Mouse (Mus musculus): ENCODE results near the gene Ift140. TPM values are rescaled to one million over a fixed set of nuclear protein-coding genes. Genes with fewer than 3 reads are reported as not detected.
A peak's percentile ranks its signal among the peaks of the same experiment; 100 is the strongest.

Ift140 gene
- polyA plus RNA-seq, 1 experiment = 10.1 TPM

DNA sequence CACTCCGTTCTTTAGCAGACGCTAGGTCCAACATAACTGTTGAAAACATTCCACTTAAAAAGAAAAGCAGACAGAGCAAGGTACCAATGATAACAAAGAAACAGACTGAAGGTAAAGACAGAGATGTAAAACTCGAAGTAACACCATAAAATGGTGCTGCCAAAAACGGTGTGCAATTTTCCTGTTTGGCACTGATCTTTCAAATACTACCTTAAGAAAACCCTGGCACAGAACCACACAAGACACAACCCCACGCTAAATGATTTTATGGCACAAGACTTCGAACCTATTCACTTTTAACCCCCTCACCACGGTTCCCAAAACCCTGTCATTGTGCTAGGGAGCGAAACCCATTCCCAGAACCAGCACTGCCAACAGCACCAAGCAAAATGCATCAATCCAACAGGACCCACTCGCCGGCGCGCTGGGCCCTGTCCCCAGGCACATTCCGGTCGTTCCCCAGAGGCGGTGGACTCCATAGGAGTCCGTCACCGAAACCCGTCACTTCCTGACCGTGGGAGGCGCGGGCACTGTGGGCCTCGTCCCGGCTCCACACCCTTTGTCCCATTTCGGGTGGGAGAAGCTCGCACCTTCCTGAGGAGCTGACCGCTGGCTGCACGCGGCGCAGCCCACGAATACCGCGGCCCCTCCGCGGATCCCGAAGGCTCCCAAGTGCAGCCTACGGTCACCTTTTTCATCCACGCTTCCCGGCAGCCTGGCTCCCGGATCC is 879 bp upstream of the Ift140 start:
- Histone ChIP-seq H3K36me3 (ENCODE audit: control insufficient read depth, insufficient read depth, low read length) (no peaks in the 10 kb centered on the region), H3K27ac (ENCODE audit: insufficient read depth, low read depth, low read length) (peak overlapping the region; percentile 65), H3K4me3 (ENCODE audit: insufficient read depth, low read depth, low read length) (peak overlapping the region; percentile 94), H3K4me1 (ENCODE audit: control insufficient read depth, insufficient read depth, low read length) (0 out of 2 replicates have a peak, but pooled peaks cover 6% of the 10 kb centered on the region), H3K27me3 (replicated peaks; ENCODE audit: control insufficient read depth, insufficient read depth, low read length) (no peaks in the 10 kb centered on the region)
- TF ChIP-seq POLR2A (IDR thresholded peaks at IDR 0.05; ENCODE audit: low read depth, low read length) = no peak
- no peak for TF ChIP-seq CTCF (conservative IDR thresholded peaks at IDR 0.05; ENCODE audit: insufficient read depth, insufficient read length, low read depth, low read length)
- peak; percentile 62 for DNase-seq
- 1% methylated on average over 39 of the region's 39 CpGs for WGBS

DNA sequence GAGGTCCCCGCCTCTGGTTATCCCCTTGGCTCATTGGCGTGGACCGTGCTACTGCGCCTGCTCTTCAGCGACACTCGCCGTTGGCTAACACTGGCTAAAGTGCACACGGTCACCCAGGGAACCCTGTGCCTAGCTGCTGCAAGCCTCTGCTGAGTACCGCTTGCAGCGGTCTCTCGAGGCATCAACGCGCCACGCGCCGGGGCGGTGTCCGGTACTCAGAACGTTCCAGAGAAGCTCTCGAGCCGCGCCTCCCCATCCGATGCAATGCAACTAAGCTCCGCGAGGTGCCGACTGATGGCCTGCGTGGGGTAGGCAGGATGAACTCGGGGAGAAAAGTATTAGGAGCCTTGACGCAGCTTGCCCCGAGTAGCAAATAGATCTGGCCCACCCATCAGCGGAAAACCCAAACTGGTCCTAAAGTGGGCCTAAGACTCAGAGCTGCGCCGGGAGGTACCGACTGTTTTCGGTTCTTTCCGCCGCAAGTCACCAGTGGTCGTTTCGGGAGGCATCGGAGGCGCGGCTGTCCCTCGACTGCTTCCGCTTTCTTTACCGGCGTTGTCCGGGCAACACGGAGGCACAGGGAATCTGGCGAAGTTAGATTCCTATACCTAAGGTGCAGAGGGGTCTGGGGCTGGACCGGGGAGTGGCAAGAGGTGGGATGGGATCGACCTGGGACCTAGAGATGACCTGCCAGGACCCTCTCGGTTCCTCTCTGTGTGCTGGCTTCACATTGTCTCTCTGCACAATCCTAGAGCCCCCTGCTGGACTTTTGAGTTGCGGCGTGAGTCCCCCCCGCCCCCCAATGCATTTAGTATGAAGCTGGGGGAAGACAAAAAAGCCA is 627 bp downstream of the Ift140 start:
- peak overlapping the region; percentile 57 for H3K4me3 ChIP-seq (ENCODE audit: insufficient read depth, low read depth, low read length)
- DNase-seq = peak; percentile 91
- under 1% methylated on average over 55 of the region's 55 CpGs for WGBS
- peak overlapping the region; percentile 11; the same call in 1 of the 2 replicates for H3K27ac ChIP-seq (ENCODE audit: insufficient read depth, low read depth, low read length)
- no peaks in the 10 kb centered on the region for H3K27me3 ChIP-seq (replicated peaks; ENCODE audit: control insufficient read depth, insufficient read depth, low read length)
- 0 out of 2 replicates have a peak, but pooled peaks cover 6% of the 10 kb centered on the region for H3K4me1 ChIP-seq (ENCODE audit: control insufficient read depth, insufficient read depth, low read length)
- H3K36me3 ChIP-seq (ENCODE audit: control insufficient read depth, insufficient read depth, low read length) = no peaks in the 10 kb centered on the region
- TF ChIP-seq CTCF (conservative IDR thresholded peaks at IDR 0.05; ENCODE audit: insufficient read depth, insufficient read length, low read depth, low read length) (0 out of 2 replicates have a peak, but pooled peaks have one; percentile 12), POLR2A (IDR thresholded peaks at IDR 0.05; ENCODE audit: low read depth, low read length) (no peak)

DNA sequence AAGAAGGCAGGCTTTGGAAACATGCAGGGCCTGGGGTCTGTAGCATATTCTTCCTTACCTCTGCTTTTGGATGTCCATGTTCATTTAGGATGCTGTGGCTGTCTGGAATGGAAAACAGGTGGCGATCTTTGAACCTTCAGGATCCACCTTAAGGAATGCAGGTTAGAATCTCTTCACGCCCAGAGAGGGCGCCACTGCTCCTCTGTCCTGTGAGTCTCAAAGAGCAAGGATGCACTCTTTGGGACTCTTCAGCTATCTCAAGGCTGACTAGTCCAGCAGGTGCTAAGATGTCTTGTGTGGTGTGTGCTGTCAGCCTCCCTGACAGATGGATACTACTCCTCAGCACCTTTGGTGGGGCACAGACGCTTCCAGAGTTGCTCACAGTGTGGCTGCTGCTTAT is 20.3 kb downstream of the Ift140 start:
- peak; percentile 28 for DNase-seq

DNA sequence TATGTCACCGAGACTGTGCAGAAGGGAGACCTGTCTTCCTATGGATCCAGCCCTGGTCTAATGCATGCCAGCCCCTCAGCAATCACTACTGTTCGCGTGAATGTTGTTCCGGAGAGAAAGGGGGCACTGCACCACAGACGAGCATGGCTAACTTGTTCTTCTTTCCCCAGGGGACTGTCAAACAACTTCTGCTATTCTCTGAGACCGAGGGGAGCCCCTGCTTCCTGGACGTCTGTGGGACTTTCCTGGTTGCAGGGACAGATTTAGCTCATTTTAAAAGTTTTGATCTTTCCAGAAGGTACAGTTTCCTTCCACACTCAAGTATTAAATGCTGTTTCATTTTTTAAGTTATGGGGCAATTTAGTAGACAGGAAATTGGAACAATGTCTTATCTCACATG is 29.0 kb downstream of the Ift140 start:
- Histone ChIP-seq H3K27ac (ENCODE audit: insufficient read depth, low read depth, low read length) (no peak overlapping the region), H3K36me3 (ENCODE audit: control insufficient read depth, insufficient read depth, low read length) (no peaks in the 10 kb centered on the region), H3K4me1 (ENCODE audit: control insufficient read depth, insufficient read depth, low read length) (no peaks in the 10 kb centered on the region), H3K27me3 (replicated peaks; ENCODE audit: control insufficient read depth, insufficient read depth, low read length) (no peaks in the 10 kb centered on the region), H3K4me3 (ENCODE audit: insufficient read depth, low read depth, low read length) (no peak overlapping the region)
- DNase-seq = peak; percentile 7
- 57% methylated on average over 7 of the region's 7 CpGs for WGBS
- TF ChIP-seq POLR2A (IDR thresholded peaks at IDR 0.05; ENCODE audit: low read depth, low read length) (no peak), CTCF (conservative IDR thresholded peaks at IDR 0.05; ENCODE audit: insufficient read depth, insufficient read length, low read depth, low read length) (no peak)

More for the DNA sequence above, 20.3 kb downstream of the Ift140 start:
- peak; percentile 55 for TF ChIP-seq CTCF (conservative IDR thresholded peaks at IDR 0.05; ENCODE audit: insufficient read depth, insufficient read length, low read depth, low read length)
- TF ChIP-seq POLR2A (IDR thresholded peaks at IDR 0.05; ENCODE audit: low read depth, low read length) = no peak
- Histone ChIP-seq H3K27ac (ENCODE audit: insufficient read depth, low read depth, low read length) (no peak overlapping the region), H3K4me3 (ENCODE audit: insufficient read depth, low read depth, low read length) (no peak overlapping the region), H3K27me3 (replicated peaks; ENCODE audit: control insufficient read depth, insufficient read depth, low read length) (no peaks in the 10 kb centered on the region), H3K4me1 (ENCODE audit: control insufficient read depth, insufficient read depth, low read length) (no peaks in the 10 kb centered on the region), H3K36me3 (ENCODE audit: control insufficient read depth, insufficient read depth, low read length) (no peaks in the 10 kb centered on the region)
- WGBS = 72% methylated on average over 4 of the region's 4 CpGs

DNA sequence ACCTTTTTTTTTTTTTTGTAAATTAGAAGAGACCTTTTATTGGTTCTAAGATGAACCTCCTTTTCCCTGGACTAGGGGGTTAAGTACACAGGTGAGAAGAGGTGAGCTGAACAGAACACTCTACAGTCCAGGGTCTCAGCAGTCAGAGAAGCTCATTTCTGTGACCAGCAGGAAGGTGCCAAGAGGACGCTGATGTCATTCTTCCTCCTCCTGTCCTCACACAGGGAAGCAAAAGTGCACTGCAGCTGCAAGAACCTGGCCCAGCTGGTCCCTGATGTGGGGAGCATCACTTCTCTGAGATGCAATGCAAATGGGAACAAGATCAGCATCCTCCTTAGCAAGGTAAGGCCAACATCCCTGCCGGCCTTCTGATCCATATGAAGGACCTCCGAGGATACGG is 29.4 kb downstream of the Ift140 start:
- DNase-seq = peak; percentile 14
- no peaks in the 10 kb centered on the region for H3K4me1 ChIP-seq (ENCODE audit: control insufficient read depth, insufficient read depth, low read length)
- 88% methylated on average over 4 of the region's 4 CpGs for WGBS
- TF ChIP-seq CTCF (conservative IDR thresholded peaks at IDR 0.05; ENCODE audit: insufficient read depth, insufficient read length, low read depth, low read length) (no peak), POLR2A (IDR thresholded peaks at IDR 0.05; ENCODE audit: low read depth, low read length) (no peak)
- H3K27ac ChIP-seq (ENCODE audit: insufficient read depth, low read depth, low read length) = no peak overlapping the region
- H3K4me3 ChIP-seq (ENCODE audit: insufficient read depth, low read depth, low read length) = no peak overlapping the region
- no peaks in the 10 kb centered on the region for H3K27me3 ChIP-seq (replicated peaks; ENCODE audit: control insufficient read depth, insufficient read depth, low read length)
- no peaks in the 10 kb centered on the region for H3K36me3 ChIP-seq (ENCODE audit: control insufficient read depth, insufficient read depth, low read length)

DNA sequence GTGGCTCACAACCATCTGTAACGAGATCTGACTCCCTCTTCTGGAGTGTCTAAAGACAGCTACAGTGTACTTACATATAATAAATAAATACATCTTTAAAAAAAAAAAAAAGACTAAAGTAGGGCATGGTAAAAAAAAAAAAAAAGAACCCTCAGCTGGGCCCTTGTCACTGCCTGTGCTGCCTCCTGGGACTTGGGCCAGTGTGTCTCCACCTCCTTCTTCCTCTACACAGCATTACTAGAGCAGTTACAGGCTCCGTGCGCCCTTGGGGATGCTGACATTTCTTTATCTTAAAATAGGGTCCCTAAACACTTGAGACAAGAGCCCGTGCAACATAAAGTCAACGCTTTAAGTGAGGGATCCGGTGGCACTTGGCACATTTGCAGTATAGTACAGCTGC is 31.3 kb downstream of the Ift140 start:
- Histone ChIP-seq H3K36me3 (ENCODE audit: control insufficient read depth, insufficient read depth, low read length) (no peaks in the 10 kb centered on the region), H3K4me1 (ENCODE audit: control insufficient read depth, insufficient read depth, low read length) (no peaks in the 10 kb centered on the region), H3K4me3 (ENCODE audit: insufficient read depth, low read depth, low read length) (no peak overlapping the region), H3K27ac (ENCODE audit: insufficient read depth, low read depth, low read length) (no peak overlapping the region), H3K27me3 (replicated peaks; ENCODE audit: control insufficient read depth, insufficient read depth, low read length) (no peaks in the 10 kb centered on the region)
- 82% methylated on average over 6 of the region's 6 CpGs for WGBS
- no peak for DNase-seq
- TF ChIP-seq CTCF (conservative IDR thresholded peaks at IDR 0.05; ENCODE audit: insufficient read depth, insufficient read length, low read depth, low read length) = no peak
- no peak for TF ChIP-seq POLR2A (IDR thresholded peaks at IDR 0.05; ENCODE audit: low read depth, low read length)

DNA sequence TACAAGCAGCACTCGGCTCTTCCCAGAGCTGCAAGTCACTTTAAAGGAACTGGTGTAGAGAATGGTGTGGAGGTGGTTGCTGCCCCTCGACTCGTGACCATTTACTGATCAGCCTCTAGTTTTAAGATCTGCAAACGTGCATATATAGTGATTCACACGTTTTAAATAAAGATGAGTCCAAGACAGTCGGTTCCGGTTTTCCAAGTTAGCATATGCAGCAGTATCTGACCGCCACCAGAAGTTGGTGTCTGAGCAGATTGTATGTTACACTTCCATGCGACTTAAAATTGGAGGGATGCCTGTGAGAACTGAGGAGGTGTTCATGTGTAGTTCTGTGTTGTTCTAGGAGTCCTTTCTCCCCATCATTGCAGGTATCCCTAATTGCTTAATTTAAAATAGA is 37.4 kb downstream of the Ift140 start:
- H3K27ac ChIP-seq (ENCODE audit: insufficient read depth, low read depth, low read length) = no peak overlapping the region
- no peak for DNase-seq
- 83% methylated on average over 9 of the region's 9 CpGs for WGBS
- TF ChIP-seq CTCF (conservative IDR thresholded peaks at IDR 0.05; ENCODE audit: insufficient read depth, insufficient read length, low read depth, low read length) (no peak), POLR2A (IDR thresholded peaks at IDR 0.05; ENCODE audit: low read depth, low read length) (no peak)
- H3K4me1 ChIP-seq (ENCODE audit: control insufficient read depth, insufficient read depth, low read length) = no peaks in the 10 kb centered on the region
- H3K27me3 ChIP-seq (replicated peaks; ENCODE audit: control insufficient read depth, insufficient read depth, low read length) = no peaks in the 10 kb centered on the region
- H3K36me3 ChIP-seq (ENCODE audit: control insufficient read depth, insufficient read depth, low read length) = no peaks in the 10 kb centered on the region; the same call in 1 of the 2 replicates
- H3K4me3 ChIP-seq (ENCODE audit: insufficient read depth, low read depth, low read length) = no peak overlapping the region

All from kidney, adult 2 months (tissue).